Mouse (Mus musculus): ENCODE measurements around the gene Rad17. TPM values are rescaled to one million over a fixed set of nuclear protein-coding genes. Genes with fewer than 3 reads are reported as not detected.

Gene Rad17
- total and polyA plus RNA-seq, 2 experiments from 2014 or later = 13.3 to 28.2 TPM

- no peak for ATAC-seq
- H3K27ac ChIP-seq (ENCODE audit: low read depth, low read length) = no peak overlapping the region
- WGBS = 84% methylated on average over 11 of the region's 12 CpGs
These were observed 62.2 kb downstream of the Rad17 start for GRCm38 (mm10) chr13:100588646-100589045.

DNA sequence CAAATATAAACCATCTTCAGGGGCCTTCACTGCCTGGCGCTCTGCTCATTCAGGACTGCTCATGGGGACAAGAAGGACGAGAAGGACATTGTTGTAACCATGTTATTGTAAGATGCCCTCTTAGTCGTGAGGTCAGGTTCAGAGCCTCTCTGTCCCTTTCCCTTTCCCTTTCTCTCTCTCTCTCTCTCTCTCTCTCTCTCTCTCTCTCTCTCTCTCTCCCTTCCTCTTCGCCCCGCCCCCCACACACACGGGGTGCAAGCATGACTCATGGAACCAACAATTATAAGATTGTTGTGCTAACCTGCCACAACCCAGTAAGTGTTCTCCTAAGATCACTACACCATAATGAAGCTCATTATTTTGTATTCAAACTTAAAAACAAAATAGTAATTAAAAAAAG lies 68.7 kb downstream of the Rad17 start:
- no peaks in the 10 kb centered on the region for H3K27me3 ChIP-seq (ENCODE audit: insufficient read depth, low read length)
- no peaks in the 10 kb centered on the region for H3K4me1 ChIP-seq (ENCODE audit: insufficient read depth)
- ATAC-seq (no peak), DNase-seq (no peak)
- TF ChIP-seq CTCF (IDR thresholded peaks at IDR 0.05; ENCODE audit: low read depth) = no peak
- H3K9me3 ChIP-seq (ENCODE audit: low read length) = no peaks in the 10 kb centered on the region
- WGBS = 59% methylated on average over 6 of the region's 6 CpGs
- H3K9ac ChIP-seq = no peak overlapping the region
- H3K27ac ChIP-seq (ENCODE audit: low read depth, low read length) = no peak overlapping the region
- H3K4me3 ChIP-seq (ENCODE audit: low read depth, low read length) = no peak overlapping the region
- H3K4me2 ChIP-seq (ENCODE audit: low read depth) = no peak overlapping the region
- no peaks in the 10 kb centered on the region for H3K36me3 ChIP-seq (ENCODE audit: insufficient read depth)

More at GRCm38 (mm10) chr13:100588646-100589045, 62.2 kb downstream of the Rad17 start:
- Histone ChIP-seq H3K36me3 (ENCODE audit: insufficient read depth) (no peaks in the 10 kb centered on the region), H3K4me3 (ENCODE audit: low read depth, low read length) (no peak overlapping the region), H3K4me1 (ENCODE audit: insufficient read depth) (no peaks in the 10 kb centered on the region), H3K4me2 (ENCODE audit: low read depth) (0 out of 2 replicates have a peak overlapping the region, but pooled peaks have one; percentile 17), H3K9ac (no peak overlapping the region), H3K9me3 (ENCODE audit: low read length) (no peaks in the 10 kb centered on the region), H3K27me3 (ENCODE audit: insufficient read depth, low read length) (no peaks in the 10 kb centered on the region)
- DNase-seq = no peak
- TF ChIP-seq CTCF (IDR thresholded peaks at IDR 0.05; ENCODE audit: low read depth) = no peak

DNA sequence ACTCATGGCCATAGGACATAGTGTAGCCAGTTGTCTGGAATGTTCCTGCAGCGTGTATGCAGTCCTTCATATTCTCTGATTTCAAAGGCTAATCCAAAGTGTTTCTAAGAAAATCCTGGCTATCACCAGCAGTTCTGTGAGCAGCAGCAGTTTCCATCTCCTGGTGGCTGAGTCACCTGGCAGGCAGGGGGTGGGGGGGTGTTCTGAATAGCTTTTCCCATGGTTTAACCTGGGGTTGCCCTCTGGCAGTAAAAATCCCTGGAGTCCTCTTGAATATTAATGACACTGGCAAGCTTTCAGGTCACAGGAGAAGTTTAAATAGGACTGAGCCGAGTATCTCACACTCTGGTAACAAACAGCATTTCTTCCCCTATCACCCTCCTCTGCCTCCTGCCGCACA lies 69.2 kb downstream of the Rad17 start:
- ATAC-seq = no peak
- no peak overlapping the region for H3K4me2 ChIP-seq (ENCODE audit: low read depth)
- no peak overlapping the region for H3K9ac ChIP-seq
- H3K27ac ChIP-seq (ENCODE audit: low read depth, low read length) = no peak overlapping the region
- no peaks in the 10 kb centered on the region for H3K9me3 ChIP-seq (ENCODE audit: low read length)
- DNase-seq = no peak
- no peaks in the 10 kb centered on the region for H3K4me1 ChIP-seq (ENCODE audit: insufficient read depth)
- no peak overlapping the region for H3K4me3 ChIP-seq (ENCODE audit: low read depth, low read length)
- no peaks in the 10 kb centered on the region for H3K27me3 ChIP-seq (ENCODE audit: insufficient read depth, low read length)
- WGBS = 33% methylated on average over 3 of the region's 3 CpGs
- TF ChIP-seq CTCF (IDR thresholded peaks at IDR 0.05; ENCODE audit: low read depth) = no peak
- H3K36me3 ChIP-seq (ENCODE audit: insufficient read depth) = no peaks in the 10 kb centered on the region

DNA sequence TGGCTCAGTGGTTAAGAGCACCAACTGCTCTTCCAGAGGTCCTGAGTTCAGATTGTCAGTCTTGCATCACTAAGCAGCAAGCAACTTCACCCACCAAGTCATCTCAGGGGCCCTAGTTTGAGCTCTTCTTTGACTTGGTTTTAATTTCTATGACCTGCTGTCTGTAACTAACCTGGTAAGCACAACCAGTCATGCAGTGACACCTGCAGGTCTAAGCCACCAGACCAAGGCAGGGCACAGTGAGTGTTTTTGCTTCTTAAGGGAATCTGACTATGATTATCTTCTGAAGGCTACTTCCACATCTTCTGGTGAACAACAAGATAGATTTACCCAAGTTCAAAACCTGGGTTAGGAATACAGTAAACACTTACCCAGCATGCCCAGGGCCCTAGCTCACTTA lies 70.9 kb downstream of the Rad17 start:
- ATAC-seq = no peak
- Histone ChIP-seq H3K4me3 (ENCODE audit: low read depth, low read length) (no peak overlapping the region), H3K27ac (ENCODE audit: low read depth, low read length) (no peak overlapping the region), H3K27me3 (ENCODE audit: insufficient read depth, low read length) (no peaks in the 10 kb centered on the region), H3K4me2 (ENCODE audit: low read depth) (no peak overlapping the region), H3K4me1 (ENCODE audit: insufficient read depth) (no peaks in the 10 kb centered on the region), H3K9me3 (ENCODE audit: low read length) (no peaks in the 10 kb centered on the region), H3K9ac (no peak overlapping the region), H3K36me3 (ENCODE audit: insufficient read depth) (no peaks in the 10 kb centered on the region)
- DNase-seq = no peak
- 0 out of 2 replicates have a peak, but pooled peaks have one; percentile 2 for TF ChIP-seq CTCF (IDR thresholded peaks at IDR 0.05; ENCODE audit: low read depth)

- 73% methylated on average over 3 of the region's 3 CpGs for WGBS
- Histone ChIP-seq H3K4me2 (ENCODE audit: low read depth) (no peak overlapping the region), H3K27me3 (ENCODE audit: insufficient read depth, low read length) (no peaks in the 10 kb centered on the region), H3K9ac (no peak overlapping the region), H3K4me1 (ENCODE audit: insufficient read depth) (no peaks in the 10 kb centered on the region), H3K27ac (ENCODE audit: low read depth, low read length) (no peak overlapping the region), H3K4me3 (ENCODE audit: low read depth, low read length) (no peak overlapping the region), H3K9me3 (ENCODE audit: low read length) (no peaks in the 10 kb centered on the region), H3K36me3 (ENCODE audit: insufficient read depth) (no peaks in the 10 kb centered on the region)
- ATAC-seq = no peak
- no peak for DNase-seq
- TF ChIP-seq CTCF (IDR thresholded peaks at IDR 0.05; ENCODE audit: low read depth) = no peak
These were observed 71.6 kb downstream of the Rad17 start for GRCm38 (mm10) chr13:100579220-100579619.

DNA sequence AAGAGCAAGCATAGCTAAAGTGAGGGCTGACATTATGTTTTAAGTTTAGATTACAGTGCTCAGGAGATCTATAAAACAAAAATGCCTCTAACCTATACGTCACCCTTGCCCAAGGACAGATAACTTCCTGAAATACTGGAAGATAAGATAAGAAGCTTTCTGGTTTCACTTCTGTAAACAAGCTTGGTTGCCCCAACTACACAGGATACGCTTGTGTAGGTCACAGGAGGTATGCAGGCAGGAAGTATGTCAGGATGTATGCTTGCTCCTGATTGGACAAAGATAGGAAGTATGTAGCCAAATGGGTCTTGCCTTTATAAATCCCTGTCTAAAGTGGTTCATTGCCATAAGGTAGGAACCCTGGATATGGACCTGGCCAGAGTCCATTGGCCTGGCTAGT lies 74.9 kb downstream of the Rad17 start:
- Histone ChIP-seq H3K4me3 (ENCODE audit: low read depth, low read length) (no peak overlapping the region), H3K27me3 (ENCODE audit: insufficient read depth, low read length) (no peaks in the 10 kb centered on the region), H3K4me1 (ENCODE audit: insufficient read depth) (no peaks in the 10 kb centered on the region), H3K36me3 (ENCODE audit: insufficient read depth) (no peaks in the 10 kb centered on the region), H3K9ac (no peak overlapping the region), H3K9me3 (ENCODE audit: low read length) (no peaks in the 10 kb centered on the region), H3K4me2 (ENCODE audit: low read depth) (no peak overlapping the region), H3K27ac (ENCODE audit: low read depth, low read length) (no peak overlapping the region)
- WGBS = 84% methylated on average over 2 of the region's 2 CpGs
- no peak for ATAC-seq
- no peak for DNase-seq
- no peak for TF ChIP-seq CTCF (IDR thresholded peaks at IDR 0.05; ENCODE audit: low read depth)

DNA sequence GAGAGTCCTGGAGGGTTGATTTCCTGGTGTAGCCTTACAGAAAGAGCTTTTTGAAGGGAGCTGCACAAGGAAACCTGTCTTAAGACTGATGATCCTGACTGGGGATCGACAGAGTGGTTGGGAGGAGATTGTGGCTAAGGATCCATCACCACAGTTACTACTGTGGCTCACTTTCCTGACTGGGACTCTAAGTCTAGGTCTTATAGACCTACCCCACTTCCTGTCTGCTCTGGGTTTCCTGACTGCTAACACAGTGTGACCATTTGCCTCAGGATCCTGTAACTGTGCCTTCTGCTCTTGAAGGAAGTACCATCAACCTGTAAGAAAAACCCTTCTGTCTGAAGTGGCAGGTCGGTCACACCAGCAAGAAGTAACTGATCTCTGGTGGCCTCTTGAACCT lies 80.1 kb downstream of the Rad17 start:
- WGBS = 70% methylated on average over 2 of the region's 2 CpGs

DNA sequence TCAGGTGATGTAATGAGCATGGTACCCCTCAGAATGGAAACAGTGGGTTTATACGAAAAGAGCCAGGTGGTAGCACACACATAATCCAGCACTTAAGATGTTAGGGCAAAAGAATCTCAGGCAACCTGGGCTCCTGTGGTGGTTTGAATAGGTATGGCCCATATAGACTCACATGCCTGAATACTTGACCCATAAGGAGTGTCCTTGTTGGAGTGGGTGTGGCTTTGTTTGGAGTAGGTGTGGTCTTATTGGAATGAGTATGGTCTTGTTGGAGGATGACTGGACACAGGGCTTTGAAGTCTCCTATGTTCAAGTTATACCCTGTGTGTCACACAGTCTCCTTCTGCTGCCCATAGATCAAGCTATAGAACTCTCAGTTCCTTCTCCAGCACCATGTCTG lies 82.5 kb downstream of the Rad17 start:
- WGBS = 100% methylated on average over 1 of the region's 1 CpGs
- Histone ChIP-seq H3K27me3 (ENCODE audit: insufficient read depth, low read length) (no peaks in the 10 kb centered on the region), H3K4me3 (ENCODE audit: low read depth, low read length) (no peak overlapping the region), H3K9me3 (ENCODE audit: low read length) (no peaks in the 10 kb centered on the region), H3K27ac (ENCODE audit: low read depth, low read length) (no peak overlapping the region), H3K36me3 (ENCODE audit: insufficient read depth) (no peaks in the 10 kb centered on the region), H3K4me1 (ENCODE audit: insufficient read depth) (no peaks in the 10 kb centered on the region), H3K9ac (no peak overlapping the region), H3K4me2 (ENCODE audit: low read depth) (no peak overlapping the region)
- DNase-seq (no peak), ATAC-seq (no peak)
- TF ChIP-seq CTCF (IDR thresholded peaks at IDR 0.05; ENCODE audit: low read depth) = no peak

More for the DNA sequence above, 80.1 kb downstream of the Rad17 start:
- Histone ChIP-seq H3K27ac (ENCODE audit: low read depth, low read length) (no peak overlapping the region), H3K36me3 (ENCODE audit: insufficient read depth) (no peaks in the 10 kb centered on the region), H3K9ac (no peak overlapping the region), H3K4me3 (ENCODE audit: low read depth, low read length) (no peak overlapping the region), H3K4me2 (ENCODE audit: low read depth) (no peak overlapping the region), H3K9me3 (ENCODE audit: low read length) (no peaks in the 10 kb centered on the region), H3K4me1 (ENCODE audit: insufficient read depth) (no peaks in the 10 kb centered on the region), H3K27me3 (ENCODE audit: insufficient read depth, low read length) (no peaks in the 10 kb centered on the region)
- TF ChIP-seq CTCF (IDR thresholded peaks at IDR 0.05; ENCODE audit: low read depth) = no peak
- DNase-seq (no peak), ATAC-seq (no peak)

Other genes starting within 250 kb of the Rad17 start
- gene Naip1, start 198.2 kb downstream of the Rad17 start, total RNA-seq (2014; rRNA removed) = 0.08 and 0.10 TPM in 2 replicates
- 0.03 and 0.08 TPM in 2 replicates for gene Naip1, start 198.2 kb downstream of the Rad17 start, polyA plus RNA-seq (2015; fragmentation: Nextera tagmentation; extraction: Ambion mirVana)
- 41.5 and 44.9 TPM in 2 replicates for gene Gtf2h2, start 158.5 kb downstream of the Rad17 start, total RNA-seq (2014; rRNA removed)
- gene Gtf2h2, start 158.5 kb downstream of the Rad17 start, polyA plus RNA-seq (2015; fragmentation: Nextera tagmentation; extraction: Ambion mirVana) = 47.6 and 58.8 TPM in 2 replicates
- gene Ocln, start 98.3 kb downstream of the Rad17 start, total RNA-seq (2014; rRNA removed) = 13.5 and 15.8 TPM in 2 replicates
- gene Ocln, start 98.3 kb downstream of the Rad17 start, polyA plus RNA-seq (2015; fragmentation: Nextera tagmentation; extraction: Ambion mirVana) = 8.2 and 11.7 TPM in 2 replicates
- 1.0 and 1.8 TPM in 2 replicates for gene Marveld2, start 34.1 kb downstream of the Rad17 start, total RNA-seq (2014; rRNA removed)
- gene Marveld2, start 34.1 kb downstream of the Rad17 start, polyA plus RNA-seq (2015; fragmentation: Nextera tagmentation; extraction: Ambion mirVana) = 1.1 and 1.3 TPM in 2 replicates
- 162 and 212 TPM in 2 replicates for gene Ak6, start 72 bp downstream of the Rad17 start, total RNA-seq (2014; rRNA removed)
- gene Ak6, start 72 bp downstream of the Rad17 start, polyA plus RNA-seq (2015; fragmentation: Nextera tagmentation; extraction: Ambion mirVana) = 401 and 512 TPM in 2 replicates
- gene Taf9, start 528 bp upstream of the Rad17 start, total RNA-seq (2014; rRNA removed) = 50.1 and 50.8 TPM in 2 replicates
- gene Taf9, start 528 bp upstream of the Rad17 start, polyA plus RNA-seq (2015; fragmentation: Nextera tagmentation; extraction: Ambion mirVana) = 40.8 and 57.6 TPM in 2 replicates
- 0.19 and 1.0 TPM in 2 replicates for gene Ccdc125, start 18.7 kb upstream of the Rad17 start, total RNA-seq (2014; rRNA removed)
- gene Ccdc125, start 18.7 kb upstream of the Rad17 start, polyA plus RNA-seq (2015; fragmentation: Nextera tagmentation; extraction: Ambion mirVana) = 0.80 and 1.3 TPM in 2 replicates
- 38.0 and 48.2 TPM in 2 replicates for gene Cdk7, start 79.9 kb upstream of the Rad17 start, total RNA-seq (2014; rRNA removed)
- 36.5 and 40.9 TPM in 2 replicates for gene Cdk7, start 79.9 kb upstream of the Rad17 start, polyA plus RNA-seq (2015; fragmentation: Nextera tagmentation; extraction: Ambion mirVana)
- gene Mrps36, start 93.6 kb upstream of the Rad17 start, total RNA-seq (2014; rRNA removed) = 33.0 and 63.9 TPM in 2 replicates
- gene Mrps36, start 93.6 kb upstream of the Rad17 start, polyA plus RNA-seq (2015; fragmentation: Nextera tagmentation; extraction: Ambion mirVana) = 151 and 181 TPM in 2 replicates
- 3.5 and 4.9 TPM in 2 replicates for gene Cenph, start 124.8 kb upstream of the Rad17 start, total RNA-seq (2014; rRNA removed)
- gene Cenph, start 124.8 kb upstream of the Rad17 start, polyA plus RNA-seq (2015; fragmentation: Nextera tagmentation; extraction: Ambion mirVana) = 6.8 and 7.7 TPM in 2 replicates
- 16.5 and 17.1 TPM in 2 replicates for gene Ccnb1, start 135.5 kb upstream of the Rad17 start, total RNA-seq (2014; rRNA removed)
- gene Ccnb1, start 135.5 kb upstream of the Rad17 start, polyA plus RNA-seq (2015; fragmentation: Nextera tagmentation; extraction: Ambion mirVana) = 22.8 and 26.2 TPM in 2 replicates
- gene Slc30a5, start 182.4 kb upstream of the Rad17 start, total RNA-seq (2014; rRNA removed) = 44.8 and 59.7 TPM in 2 replicates
- 16.9 and 23.0 TPM in 2 replicates for gene Slc30a5, start 182.4 kb upstream of the Rad17 start, polyA plus RNA-seq (2015; fragmentation: Nextera tagmentation; extraction: Ambion mirVana)